Mouse (Mus musculus): ENCODE measurements around the gene F12. TPM values are rescaled to one million over a fixed set of nuclear protein-coding genes. Genes with fewer than 3 reads are reported as not detected.

Gene F12
- total RNA-seq, 2 experiments from 2014 or later: not detected

DNA sequence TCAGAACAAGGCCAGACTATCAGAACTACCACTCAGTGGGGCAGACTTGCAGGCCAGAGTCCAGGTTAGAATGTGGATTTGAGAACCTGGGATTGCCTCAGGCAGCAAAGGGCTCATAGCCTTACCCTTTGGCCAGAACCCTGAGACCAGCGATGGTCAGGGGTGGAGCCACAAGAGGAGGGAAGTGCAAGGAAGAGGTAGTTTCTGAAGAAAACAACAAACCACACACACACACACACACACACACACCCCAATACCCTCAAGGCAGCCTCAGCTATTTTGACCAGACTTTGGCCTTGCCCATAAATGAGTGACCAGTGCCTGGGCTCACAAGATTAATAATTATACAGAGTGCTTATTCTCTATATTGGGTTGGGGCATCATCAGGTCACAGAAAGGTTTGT, 35.0 kb downstream of the F12 start:
- intact Hi-C loops (cut with DNase I; ENCODE audit: low total_unique reads): no loop called here
- no peak for DNase-seq

- intact Hi-C loops (cut with DNase I; ENCODE audit: low total_unique reads): no loop called here
- DNase-seq: no peak
These were observed 35.9 kb downstream of the F12 start for GRCm38 (mm10) chr13:55390644-55391043.

DNA sequence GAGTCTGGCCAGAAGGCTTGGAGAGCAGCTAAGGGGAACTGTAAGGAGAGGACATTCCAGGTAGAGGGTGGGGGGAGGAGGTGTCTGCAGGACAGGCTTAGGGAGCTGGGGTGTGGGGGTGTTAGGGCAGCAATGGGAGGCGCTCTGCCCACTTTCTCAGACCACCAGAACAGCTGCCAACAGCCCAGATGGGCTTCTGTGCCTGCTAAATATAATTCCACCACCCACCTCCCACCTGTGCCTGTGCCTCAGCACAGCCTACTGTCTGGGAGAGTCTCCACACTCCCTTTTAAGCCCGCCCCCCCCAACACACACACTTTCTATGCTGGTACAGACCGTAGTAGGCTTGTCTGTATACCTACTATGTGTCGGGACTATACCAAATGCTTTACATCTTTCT, 44.8 kb downstream of the F12 start:
- intact Hi-C loops (cut with DNase I; ENCODE audit: low total_unique reads): no loop called here
- DNase-seq: no peak

DNA sequence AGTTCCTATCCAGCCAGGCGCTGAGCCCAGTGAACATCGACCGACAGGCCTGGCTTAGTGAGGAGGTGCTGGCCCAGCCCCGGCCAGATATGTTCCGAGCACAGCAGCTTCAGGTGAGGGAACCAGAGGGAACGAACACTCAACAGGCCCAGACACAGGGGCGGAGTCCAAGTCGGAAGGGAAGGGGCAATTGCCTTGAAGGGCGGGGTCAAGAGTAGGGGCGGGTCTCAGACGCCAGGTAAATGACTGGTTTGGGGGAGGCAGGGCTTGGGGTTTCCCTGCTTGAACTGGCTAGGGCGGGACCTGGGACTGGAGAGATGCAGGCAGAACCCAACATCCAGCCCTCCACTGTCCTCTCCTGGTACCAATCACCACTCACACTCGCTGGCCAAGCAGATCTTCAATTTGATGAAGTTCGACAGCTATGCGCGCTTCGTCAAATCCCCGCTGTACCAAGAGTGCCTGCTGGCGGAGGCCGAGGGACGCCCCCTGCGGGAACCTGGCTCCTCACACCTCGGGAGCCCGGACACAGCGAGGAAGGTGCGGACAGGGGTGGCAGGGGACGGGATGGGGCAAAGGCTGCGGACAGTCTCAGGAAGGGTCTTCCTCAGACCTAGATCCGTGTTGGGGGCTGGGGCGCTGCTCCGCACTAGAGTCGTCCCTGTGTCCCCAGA, 47.5 kb downstream of the F12 start:
- intact Hi-C loops (cut with DNase I; ENCODE audit: low total_unique reads): no loop called here
- DNase-seq: no peak

GRCm38 (mm10) chr13:55375877-55376276, 50.7 kb downstream of the F12 start:
- no peak for DNase-seq
- intact Hi-C loops (cut with DNase I; ENCODE audit: low total_unique reads): no loop called here

DNA sequence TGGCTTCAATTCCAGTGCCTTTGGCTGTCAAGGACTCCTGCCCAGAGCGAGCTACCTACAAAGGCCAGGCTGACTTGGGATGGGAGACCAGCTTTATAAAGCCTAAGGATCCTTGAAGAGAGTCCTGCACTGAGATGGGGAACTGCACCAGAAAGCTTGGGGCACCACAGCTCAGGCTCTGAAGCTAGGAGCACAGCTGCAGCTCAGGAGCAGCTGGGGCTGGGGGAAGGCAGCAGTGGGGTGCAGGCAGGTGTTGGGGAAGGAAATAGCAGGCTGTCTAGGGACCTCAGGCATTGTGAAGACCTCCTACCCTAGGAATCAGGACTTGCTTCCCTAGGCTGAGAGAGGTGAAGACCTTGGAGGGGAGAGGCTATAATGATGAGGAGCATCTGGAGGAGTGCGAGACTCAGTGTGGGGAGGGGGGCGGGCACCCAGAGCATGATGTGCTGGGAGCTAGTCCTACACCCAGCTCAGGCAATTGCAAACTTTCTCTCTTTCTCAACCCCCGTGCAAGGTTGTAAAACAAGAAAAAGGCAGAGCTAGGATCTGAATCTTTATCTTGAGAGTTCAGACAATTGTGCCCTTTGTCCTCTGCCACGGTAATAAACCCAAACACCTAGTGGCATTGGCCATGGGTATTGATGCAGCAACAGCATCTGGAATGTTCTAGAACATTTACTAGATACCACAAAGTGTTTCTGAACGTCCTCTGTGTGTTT, 52.2 kb downstream of the F12 start:
- no peak for DNase-seq
- intact Hi-C loops (cut with DNase I; ENCODE audit: low total_unique reads): no loop called here

GRCm38 (mm10) chr13:55371740-55372139, 54.9 kb downstream of the F12 start:
- no peak for DNase-seq
- intact Hi-C loops (cut with DNase I; ENCODE audit: low total_unique reads): no loop called here

- peak; percentile 26 for DNase-seq
- intact Hi-C loops (cut with DNase I; ENCODE audit: low total_unique reads): no loop called here
These were observed 55.4 kb downstream of the F12 start for GRCm38 (mm10) chr13:55371007-55371681.

- no peak for DNase-seq
- intact Hi-C loops (cut with DNase I; ENCODE audit: low total_unique reads): no loop called here
These were observed 56.4 kb downstream of the F12 start for GRCm38 (mm10) chr13:55370234-55370633.

DNA sequence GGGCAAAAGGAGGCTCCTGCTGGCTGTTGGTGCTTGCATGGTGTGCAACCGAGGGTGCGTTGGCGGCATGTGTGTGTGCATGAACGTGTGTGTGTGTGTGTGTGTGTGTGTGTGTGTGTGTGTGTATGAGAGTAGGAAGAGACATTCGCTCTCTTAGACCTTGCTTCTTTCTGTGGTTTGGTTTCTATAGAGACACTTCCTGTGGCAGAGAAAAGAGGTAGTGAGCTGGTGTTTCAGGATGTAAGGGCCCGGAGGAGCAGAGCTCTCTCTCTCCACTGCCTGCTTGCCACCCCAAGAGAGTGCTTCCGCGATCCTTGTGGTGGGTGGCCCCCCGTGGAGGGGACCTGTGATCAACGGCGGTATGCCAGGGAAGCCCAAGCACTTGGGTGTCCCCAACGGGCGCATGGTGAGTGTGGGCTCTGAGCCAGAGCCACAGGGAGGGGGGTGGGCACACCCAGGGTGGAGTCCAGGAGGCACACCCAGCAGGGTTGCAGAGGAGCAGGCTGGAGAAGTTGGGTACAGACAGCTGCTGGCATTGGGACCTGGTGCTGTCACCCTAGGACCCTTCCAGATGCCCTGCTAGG, 57.0 kb downstream of the F12 start, which contains the start of gene Rgs14:
Rgs14 (plus strand) TSS at position 202 of the 584 bp plus-strand sequence.
- intact Hi-C loops (cut with DNase I; ENCODE audit: low total_unique reads): no loop called here
- DNase-seq: peak; percentile 17

- intact Hi-C loops (cut with DNase I; ENCODE audit: low total_unique reads): no loop called here
These were observed 58.2 kb downstream of the F12 start for GRCm38 (mm10) chr13:55368401-55368800.

More at GRCm38 (mm10) chr13:55368401-55368800, 58.2 kb downstream of the F12 start:
- no peak for DNase-seq

Small RNA genes lying within 50 kb of the gene (microRNA-seq; reads per million reads assigned to microRNA genes)
- 0 to 0.64 reads per million in 2 experiments for gene Mir6943

Other genes with a start within 250 kb of the F12 start
- 10 to 100 TPM; 55.6 to 59.2 TPM for gene Nsd1, start 217.0 kb downstream of the F12 start, total RNA-seq (2021)
- 10 to 100 TPM; 48.0 to 59.0 TPM for gene Prelid1, start 106.3 kb downstream of the F12 start, total RNA-seq (2021)
- gene Rab24, start 104.8 kb downstream of the F12 start, total RNA-seq (2021): 10 to 100 TPM; 31.1 to 31.7 TPM
- 1 to 10 TPM; 3.0 to 3.4 TPM for gene Mxd3, start 97.0 kb downstream of the F12 start, total RNA-seq (2021)
- gene Lman2, start 64.0 kb downstream of the F12 start, total RNA-seq (2021): 10 to 100 TPM; 32.2 to 34.6 TPM
- under 1 TPM; 0.22 to 0.29 TPM for gene Rgs14, start 57.1 kb downstream of the F12 start, total RNA-seq (2021)
- not detected for gene Slc34a1, start 28.6 kb downstream of the F12 start, total RNA-seq (2021)
- gene Pfn3, start 11.6 kb downstream of the F12 start, total RNA-seq (2021): not detected
- 10 to 100 TPM; 12.1 to 12.6 TPM for gene Grk6, start 18.3 kb upstream of the F12 start, total RNA-seq (2021)
- gene Prr7, start 37.5 kb upstream of the F12 start, total RNA-seq (2021): 1 to 10 TPM; 1.0 to 1.6 TPM
- 10 to 100 TPM; 31.3 to 37.5 TPM for gene Dbn1, start 61.3 kb upstream of the F12 start, total RNA-seq (2021)
- gene Pdlim7, start 86.9 kb upstream of the F12 start, total RNA-seq (2021): 100 to 1,000 TPM; 588 to 612 TPM
- gene Dok3, start 102.5 kb upstream of the F12 start, total RNA-seq (2021): 1 to 10 TPM in 1 of 2 experiments, under 1 TPM in 1; 0.82 to 1.6 TPM
- gene Ddx41, start 109.9 kb upstream of the F12 start, total RNA-seq (2021): 1 to 10 TPM; 8.8 to 9.5 TPM
- 10 to 100 TPM; 12.8 to 15.4 TPM for gene Fam193b, start 144.3 kb upstream of the F12 start, total RNA-seq (2021)
- 100 to 1,000 TPM; 139 to 149 TPM for gene Tmed9, start 146.9 kb upstream of the F12 start, total RNA-seq (2021)
- 1 to 10 TPM; 6.2 to 7.3 TPM for gene B4galt7, start 173.1 kb upstream of the F12 start, total RNA-seq (2021)
- 10 to 100 TPM; 10.1 to 11.1 TPM for gene Caml, start 196.2 kb upstream of the F12 start, total RNA-seq (2021)
- 10 to 100 TPM; 19.7 to 21.2 TPM for gene Ddx46, start 208.2 kb upstream of the F12 start, total RNA-seq (2021)